Mouse (Mus musculus): ENCODE data around the gene Il12rb1. TPM values are rescaled to one million over a fixed set of nuclear protein-coding genes. Genes with fewer than 3 reads are reported as not detected.
A peak's percentile ranks its signal among the peaks of the same experiment; 100 is the strongest.

Gene Il12rb1
- polyA plus RNA-seq, 1 experiment from 2014 or later: 0.06 TPM

DNA sequence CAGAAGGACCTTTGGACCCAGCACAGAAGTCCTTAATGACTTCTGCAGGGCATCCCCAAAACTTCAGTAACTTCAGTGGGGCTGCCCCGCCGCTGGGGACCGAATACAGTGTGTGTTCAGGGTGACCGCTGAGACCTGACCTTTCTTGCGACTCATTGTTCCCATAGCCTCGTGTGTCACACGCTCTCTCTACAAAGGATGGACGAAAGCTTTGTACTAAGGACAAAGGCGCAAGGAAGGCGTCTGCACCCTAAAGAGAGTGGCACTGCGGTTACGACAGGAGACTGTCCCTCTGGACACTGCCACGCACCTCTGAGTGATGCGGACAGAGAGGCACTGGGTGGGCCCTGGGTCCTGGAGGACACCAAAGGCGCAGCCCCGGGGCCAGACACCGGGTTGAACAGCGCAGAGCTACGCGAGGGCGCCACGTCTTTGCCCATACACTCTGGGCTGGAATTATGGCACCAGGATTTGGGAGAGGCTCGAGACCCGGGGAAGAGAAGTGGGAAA is 56.5 kb downstream of the Il12rb1 start:
- peak; percentile 4 for ATAC-seq (ENCODE audit: low FRiP score, low read depth)
- Histone ChIP-seq H3K4me3 (peak overlapping the region; percentile 51), H3K9ac (peak overlapping the region; percentile 70), H3K36me3 (peaks cover 12% of the 10 kb centered on the region), H3K27ac (peak overlapping the region; percentile 70), H3K4me1 (peaks cover 51% of the 10 kb centered on the region), H3K27me3 (peaks cover 31% of the 10 kb centered on the region), H3K4me2 (replicated peaks) (peak overlapping the region; percentile 96), H3K9me3 (no peaks in the 10 kb centered on the region)
- WGBS: 3% methylated on average over 24 of the region's 24 CpGs

DNA sequence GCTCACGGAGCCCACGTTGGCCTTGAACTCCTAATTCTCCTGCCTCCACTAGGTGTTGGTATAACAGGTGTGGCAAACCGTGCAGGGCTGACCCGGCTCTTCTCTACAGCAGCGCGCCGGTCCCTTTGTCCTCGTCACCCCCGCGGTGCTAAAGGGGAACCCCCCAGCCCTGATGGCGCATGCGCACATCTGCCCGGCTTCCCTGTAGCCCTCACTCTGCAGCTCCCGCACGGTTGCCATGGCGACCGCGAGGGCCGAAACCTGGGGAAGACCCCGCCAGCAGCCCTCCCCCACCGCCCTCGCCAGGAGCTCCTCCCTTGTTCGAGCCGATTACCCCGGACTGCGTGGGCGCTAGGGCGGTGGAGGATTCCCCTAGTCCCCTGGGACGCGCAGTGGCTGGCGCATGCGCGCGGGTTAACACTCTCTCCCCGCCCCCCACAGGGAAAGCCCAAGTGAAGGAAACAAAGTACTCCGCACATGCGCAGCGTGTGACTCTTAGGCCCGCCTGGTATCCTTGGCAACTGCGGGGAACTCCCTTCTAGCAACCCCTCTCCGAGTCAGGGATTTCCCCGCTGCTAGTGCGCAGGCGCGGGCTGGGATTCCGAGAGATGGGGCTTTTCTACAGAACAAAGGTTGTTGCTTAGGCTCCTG is 57.2 kb downstream of the Il12rb1 start:
- peak; percentile 92 for ATAC-seq (ENCODE audit: low FRiP score, low read depth)
- no peaks in the 10 kb centered on the region for H3K9me3 ChIP-seq
- peak overlapping the region; percentile 84 for H3K27ac ChIP-seq
- WGBS: under 1% methylated on average over 46 of the region's 46 CpGs
- peaks cover 12% of the 10 kb centered on the region for H3K36me3 ChIP-seq
- peak overlapping the region; percentile 96 for H3K4me2 ChIP-seq (replicated peaks)
- H3K4me3 ChIP-seq: peak overlapping the region; percentile 51
- peaks cover 31% of the 10 kb centered on the region for H3K27me3 ChIP-seq
- peaks cover 51% of the 10 kb centered on the region for H3K4me1 ChIP-seq
- peak overlapping the region; percentile 70 for H3K9ac ChIP-seq

DNA sequence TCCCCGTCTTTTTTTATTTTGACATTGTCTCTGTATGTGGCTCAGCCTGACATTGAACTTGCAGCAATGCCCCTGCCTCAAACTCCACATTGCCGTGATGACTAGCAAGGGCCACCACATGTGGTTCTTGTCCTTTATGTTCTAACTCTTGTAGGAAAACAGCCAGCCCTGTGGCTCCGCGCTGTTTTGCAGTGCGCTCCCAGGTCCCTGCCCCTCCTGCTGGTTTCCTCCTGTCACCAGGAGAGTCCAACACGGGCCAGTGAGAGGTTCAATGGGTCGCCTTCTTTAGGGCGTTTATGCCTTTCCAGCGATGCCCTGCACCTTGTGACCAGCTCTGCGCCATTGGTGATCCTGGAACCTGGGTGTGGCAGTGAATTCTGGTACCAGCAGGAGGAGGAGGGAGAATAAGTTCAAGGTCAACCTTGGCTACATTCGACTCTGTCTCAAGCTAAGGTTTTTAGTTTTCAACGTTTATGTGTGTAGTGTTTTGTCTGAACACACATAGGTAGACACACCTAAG is 57.8 kb downstream of the Il12rb1 start:
- Histone ChIP-seq H3K4me2 (replicated peaks) (peak overlapping the region; percentile 96), H3K4me3 (peak overlapping the region; percentile 51), H3K36me3 (peaks cover 12% of the 10 kb centered on the region), H3K9ac (peak overlapping the region; percentile 59), H3K4me1 (peaks cover 51% of the 10 kb centered on the region), H3K9me3 (no peaks in the 10 kb centered on the region), H3K27ac (peak overlapping the region; percentile 84), H3K27me3 (peaks cover 31% of the 10 kb centered on the region)
- peak; percentile 13; the same call in 1 of the 2 replicates for ATAC-seq (ENCODE audit: low FRiP score, low read depth)
- 7% methylated on average over 12 of the region's 12 CpGs for WGBS

DNA sequence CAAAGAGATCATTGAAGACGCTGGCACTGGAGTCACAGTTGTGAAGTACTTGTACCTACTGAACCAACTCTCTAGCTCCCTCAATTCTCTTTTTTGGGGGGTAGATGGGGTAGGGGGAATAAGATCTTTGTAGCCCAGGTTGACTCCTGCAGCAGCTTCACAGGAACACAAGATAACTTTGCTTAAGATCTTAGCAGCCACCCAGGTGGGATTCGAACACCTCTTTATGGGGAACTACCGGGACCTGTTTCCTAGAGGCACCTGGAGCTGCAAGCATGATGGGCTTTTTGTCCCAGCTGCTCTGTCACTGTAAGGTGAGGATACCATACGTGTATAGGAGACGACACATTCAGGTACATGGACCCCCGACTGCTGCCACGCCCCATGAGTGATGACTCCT is 58.3 kb downstream of the Il12rb1 start:
- H3K27ac ChIP-seq: no peak overlapping the region
- no peak for ATAC-seq (ENCODE audit: low FRiP score, low read depth)
- WGBS: 84% methylated on average over 7 of the region's 7 CpGs

DNA sequence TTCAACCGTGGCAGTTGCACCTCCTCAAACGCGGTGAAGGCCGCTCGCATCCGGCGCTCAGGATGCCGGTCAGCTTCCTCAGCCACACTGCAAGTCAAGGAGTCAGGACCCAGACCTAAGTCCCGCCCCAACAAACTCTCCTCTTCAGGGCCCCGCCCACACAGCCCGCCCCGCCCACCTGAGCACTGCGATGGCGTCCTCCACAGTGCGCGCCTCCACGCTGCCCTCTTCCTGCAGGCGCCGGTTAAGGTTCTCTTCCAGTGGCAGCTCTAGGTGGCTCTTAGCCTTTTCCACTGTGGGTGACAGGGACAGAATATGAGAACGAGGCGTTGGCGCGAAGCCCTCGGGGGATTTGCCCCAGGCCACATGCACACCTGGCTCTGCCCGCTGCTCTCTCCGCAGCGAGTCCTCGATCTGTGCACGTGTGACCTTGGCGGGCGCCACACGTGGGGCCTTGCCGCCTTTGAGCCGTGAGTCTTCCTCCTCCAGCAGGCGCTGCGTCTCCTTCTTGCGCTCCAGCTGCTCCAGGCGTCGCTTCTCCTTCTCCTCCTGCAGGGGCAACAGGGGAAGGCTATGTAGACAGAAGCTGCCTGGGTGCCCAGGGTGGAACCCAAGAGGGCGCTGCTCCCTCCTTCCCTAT is 60.4 kb downstream of the Il12rb1 start:
- Histone ChIP-seq H3K9me3 (no peaks in the 10 kb centered on the region), H3K36me3 (peaks cover 12% of the 10 kb centered on the region), H3K4me3 (peak overlapping the region; percentile 32), H3K4me2 (replicated peaks) (peak overlapping the region; percentile 62), H3K27me3 (peaks cover 5% of the 10 kb centered on the region; the same call in 1 of the 2 replicates), H3K27ac (peak overlapping the region; percentile 44; the same call in 1 of the 2 replicates), H3K9ac (peak overlapping the region; percentile 62), H3K4me1 (peaks cover 47% of the 10 kb centered on the region)
- no peak for ATAC-seq (ENCODE audit: low FRiP score, low read depth)
- WGBS: 13% methylated on average over 40 of the region's 40 CpGs

More for the DNA sequence above, 58.3 kb downstream of the Il12rb1 start:
- H3K4me2 ChIP-seq (replicated peaks): peak overlapping the region; percentile 96; the same call in 1 of the 2 replicates
- no peak overlapping the region; the same call in 1 of the 2 replicates for H3K9ac ChIP-seq
- peaks cover 26% of the 10 kb centered on the region for H3K27me3 ChIP-seq
- peaks cover 12% of the 10 kb centered on the region for H3K36me3 ChIP-seq
- H3K4me3 ChIP-seq: no peak overlapping the region
- peaks cover 52% of the 10 kb centered on the region for H3K4me1 ChIP-seq
- H3K9me3 ChIP-seq: no peaks in the 10 kb centered on the region

DNA sequence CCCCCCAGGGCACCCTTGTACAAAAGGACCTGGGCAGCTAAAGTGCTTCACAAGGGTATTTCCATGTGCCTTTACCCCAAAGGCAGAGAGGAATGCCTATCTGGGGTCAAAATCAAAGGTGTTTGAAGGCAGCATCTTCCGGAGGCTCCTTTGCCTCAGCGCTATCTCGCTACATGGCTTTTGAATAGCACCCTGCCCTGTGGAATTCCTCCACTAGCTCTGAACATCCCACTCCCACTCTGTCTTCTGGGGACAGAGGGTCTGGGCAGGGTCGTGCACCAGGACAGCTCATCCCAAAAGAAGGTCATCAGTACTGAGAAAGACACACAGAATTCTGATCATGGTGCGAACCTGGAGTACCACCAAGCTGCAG is 60.9 kb downstream of the Il12rb1 start:
- Histone ChIP-seq H3K4me3 (peak overlapping the region; percentile 32; the same call in 1 of the 2 replicates), H3K9me3 (no peaks in the 10 kb centered on the region), H3K9ac (peak overlapping the region; percentile 62; the same call in 1 of the 2 replicates), H3K36me3 (peaks cover 12% of the 10 kb centered on the region), H3K27me3 (0 out of 2 replicates have a peak, but pooled peaks cover 2% of the 10 kb centered on the region), H3K4me1 (peaks cover 43% of the 10 kb centered on the region), H3K4me2 (replicated peaks) (peak overlapping the region; percentile 62), H3K27ac (peak overlapping the region; percentile 33; the same call in 1 of the 2 replicates)
- no peak for ATAC-seq (ENCODE audit: low FRiP score, low read depth)
- WGBS: 48% methylated on average over 5 of the region's 5 CpGs

DNA sequence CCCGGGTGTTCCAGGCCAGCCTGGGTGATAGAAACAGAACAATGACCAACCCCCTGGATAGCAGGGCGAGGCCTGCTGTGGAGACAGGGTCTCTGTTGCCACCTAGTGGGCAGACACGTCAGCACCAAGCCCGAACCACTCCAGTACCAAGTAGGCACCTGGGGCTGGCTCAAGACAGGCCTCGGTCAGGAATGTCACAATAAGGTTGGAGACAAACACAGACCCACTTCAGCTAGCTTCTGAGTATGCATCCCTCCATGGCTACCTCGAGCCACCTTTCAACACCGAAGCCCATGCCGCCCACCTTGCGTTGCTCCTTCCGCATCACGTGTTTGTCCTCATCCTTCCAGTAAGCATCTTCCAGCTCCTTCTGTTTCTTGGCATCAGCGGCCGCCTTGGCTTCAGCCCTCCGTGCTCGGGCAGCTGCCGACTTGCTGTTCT is 61.4 kb downstream of the Il12rb1 start:
- Histone ChIP-seq H3K36me3 (peaks cover 12% of the 10 kb centered on the region), H3K9ac (0 out of 2 replicates have a peak overlapping the region, but pooled peaks have one; percentile 19), H3K4me1 (peaks cover 38% of the 10 kb centered on the region), H3K4me3 (no peak overlapping the region), H3K27me3 (no peaks in the 10 kb centered on the region), H3K27ac (no peak overlapping the region), H3K4me2 (replicated peaks) (peak overlapping the region; percentile 62), H3K9me3 (no peaks in the 10 kb centered on the region)
- ATAC-seq (ENCODE audit: low FRiP score, low read depth): no peak
- WGBS: 46% methylated on average over 16 of the region's 16 CpGs

Small RNA genes lying within 50 kb of the gene (microRNA-seq; reads per million reads assigned to microRNA genes)
- not detected for gene Mir7240

Other genes with a start within 250 kb of the Il12rb1 start
- 162 and 165 TPM in 2 replicates for gene Isyna1, start 214.1 kb upstream of the Il12rb1 start, polyA plus RNA-seq (2015; fragmentation: Nextera tagmentation; extraction: Ambion mirVana)
- gene Ssbp4, start 199.6 kb upstream of the Il12rb1 start, polyA plus RNA-seq (2015; fragmentation: Nextera tagmentation; extraction: Ambion mirVana): 115 and 131 TPM in 2 replicates
- 1.9 and 2.3 TPM in 2 replicates for gene Lrrc25, start 192.3 kb upstream of the Il12rb1 start, polyA plus RNA-seq (2015; fragmentation: Nextera tagmentation; extraction: Ambion mirVana)
- gene Gdf15, start 176.0 kb upstream of the Il12rb1 start, polyA plus RNA-seq (2015; fragmentation: Nextera tagmentation; extraction: Ambion mirVana): 0.18 TPM in 1 of 2 replicates, not detected in the other
- gene Pgpep1, start 148.1 kb upstream of the Il12rb1 start, polyA plus RNA-seq (2015; fragmentation: Nextera tagmentation; extraction: Ambion mirVana): 68.2 and 71.1 TPM in 2 replicates
- gene Lsm4, start 135.2 kb upstream of the Il12rb1 start, polyA plus RNA-seq (2015; fragmentation: Nextera tagmentation; extraction: Ambion mirVana): 240 and 246 TPM in 2 replicates
- gene Jund, start 109.5 kb upstream of the Il12rb1 start, polyA plus RNA-seq (2015; fragmentation: Nextera tagmentation; extraction: Ambion mirVana): 57.3 and 61.1 TPM in 2 replicates
- gene Iqcn, start 105.0 kb upstream of the Il12rb1 start, polyA plus RNA-seq (2015; fragmentation: Nextera tagmentation; extraction: Ambion mirVana): not detected in 2 replicates
- gene Gm3336, start 89.9 kb upstream of the Il12rb1 start, polyA plus RNA-seq (2015; fragmentation: Nextera tagmentation; extraction: Ambion mirVana): not detected in 2 replicates
- gene Pde4c, start 84.7 kb upstream of the Il12rb1 start, polyA plus RNA-seq (2015; fragmentation: Nextera tagmentation; extraction: Ambion mirVana): 0.04 and 0.06 TPM in 2 replicates
- gene Rab3a, start 53.8 kb upstream of the Il12rb1 start, polyA plus RNA-seq (2015; fragmentation: Nextera tagmentation; extraction: Ambion mirVana): 18.0 and 19.6 TPM in 2 replicates
- gene Mpv17l2, start 47.5 kb upstream of the Il12rb1 start, polyA plus RNA-seq (2015; fragmentation: Nextera tagmentation; extraction: Ambion mirVana): 29.2 and 36.6 TPM in 2 replicates
- 78.1 and 81.3 TPM in 2 replicates for gene Pik3r2, start 31.7 kb upstream of the Il12rb1 start, polyA plus RNA-seq (2015; fragmentation: Nextera tagmentation; extraction: Ambion mirVana)
- 13.1 and 14.0 TPM in 2 replicates for gene Mast3, start 3.4 kb upstream of the Il12rb1 start, polyA plus RNA-seq (2015; fragmentation: Nextera tagmentation; extraction: Ambion mirVana)
- gene Arrdc2, start 31.3 kb downstream of the Il12rb1 start, polyA plus RNA-seq (2015; fragmentation: Nextera tagmentation; extraction: Ambion mirVana): 6.1 and 6.2 TPM in 2 replicates
- gene Kcnn1, start 54.8 kb downstream of the Il12rb1 start, polyA plus RNA-seq (2015; fragmentation: Nextera tagmentation; extraction: Ambion mirVana): 2.9 and 4.3 TPM in 2 replicates
- 113 and 117 TPM in 2 replicates for gene Ccdc124, start 65.5 kb downstream of the Il12rb1 start, polyA plus RNA-seq (2015; fragmentation: Nextera tagmentation; extraction: Ambion mirVana)
- gene Slc5a5, start 84.3 kb downstream of the Il12rb1 start, polyA plus RNA-seq (2015; fragmentation: Nextera tagmentation; extraction: Ambion mirVana): 0.39 and 0.45 TPM in 2 replicates
- gene Rpl18a, start 89.0 kb downstream of the Il12rb1 start, polyA plus RNA-seq (2015; fragmentation: Nextera tagmentation; extraction: Ambion mirVana): 4,263 and 4,460 TPM in 2 replicates
- 52.8 and 57.8 TPM in 2 replicates for gene Map1s, start 97.5 kb downstream of the Il12rb1 start, polyA plus RNA-seq (2015; fragmentation: Nextera tagmentation; extraction: Ambion mirVana)

Measured in limb, embryonic 13.5 days (tissue).